Mouse (Mus musculus) liver, embryonic 12.5 days (tissue): ENCODE results near the gene Coil. TPM values are rescaled to one million over a fixed set of nuclear protein-coding genes. Genes with fewer than 3 reads are reported as not detected.

Source experiments
- ATAC-seq: fragments of 200-750 bp; cut with Nextera tagmentation; 2 replicates; pipeline ENCODE4 v1.8.0; 2017; ENCODE audit warnings: moderate number of reproducible peaks, mild to moderate bottlenecking, moderate library complexity
- H3K27ac ChIP-seq: fragments of 300-500 bp; sonication (generic); 2 replicates; pipeline ENCODE4 v1.5.1; 2016; ENCODE audit warnings: mild to moderate bottlenecking
- H3K27me3 ChIP-seq: fragments of 300-500 bp; sonication (generic); replicated peaks from 2 replicates; pipeline ENCODE4 v1.6.1; 2016; ENCODE audit warnings: mild to moderate bottlenecking, moderate library complexity
- H3K36me3 ChIP-seq: fragments of 300-500 bp; sonication (generic); 2 replicates; pipeline ENCODE4 v1.6.1; 2016; ENCODE audit warnings: mild to moderate bottlenecking, moderate library complexity
- H3K4me1 ChIP-seq: fragments of 300-500 bp; sonication (generic); 2 replicates; pipeline ENCODE4 v1.6.1; 2016
- H3K4me2 ChIP-seq: fragments of 300-500 bp; sonication (generic); 2 replicates; pipeline ENCODE4 v1.6.1; 2016; ENCODE audit warnings: mild to moderate bottlenecking, moderate library complexity
- H3K4me3 ChIP-seq: fragments of 300-500 bp; sonication (generic); 2 replicates; pipeline ENCODE4 v1.5.1; 2016; ENCODE audit warnings: mild to moderate bottlenecking, moderate library complexity
- H3K9ac ChIP-seq: fragments of 300-500 bp; sonication (generic); 2 replicates; pipeline ENCODE4 v1.6.1; 2016; ENCODE audit warnings: mild to moderate bottlenecking, moderate library complexity
- H3K9me3 ChIP-seq: fragments of 300-500 bp; sonication (generic); replicated peaks from 2 replicates; pipeline ENCODE4 v1.6.1; 2016; ENCODE audit warnings: mild to moderate bottlenecking, moderate library complexity
- WGBS: fragments of 180-500 bp; shearing (Covaris S2); methylation state at CpG from one replicate; pipeline ENCODE4 v1.1.7; 2016; ENCODE audit not compliant: insufficient replicate concordance; 5-methylcytosine and 5-hydroxymethylcytosine counted together
- polyA plus RNA-seq: library from polyadenylated mRNA; unstranded; fragments of >200 nt; fragmentation: Nextera tagmentation; extraction: Ambion mirVana; gene quantifications from 2 replicates; pipeline ENCODE4 v1.2.1, GENCODE M21; 2016

Coil gene
- polyA plus RNA-seq = 9.3 and 9.7 TPM in 2 replicates

DNA sequence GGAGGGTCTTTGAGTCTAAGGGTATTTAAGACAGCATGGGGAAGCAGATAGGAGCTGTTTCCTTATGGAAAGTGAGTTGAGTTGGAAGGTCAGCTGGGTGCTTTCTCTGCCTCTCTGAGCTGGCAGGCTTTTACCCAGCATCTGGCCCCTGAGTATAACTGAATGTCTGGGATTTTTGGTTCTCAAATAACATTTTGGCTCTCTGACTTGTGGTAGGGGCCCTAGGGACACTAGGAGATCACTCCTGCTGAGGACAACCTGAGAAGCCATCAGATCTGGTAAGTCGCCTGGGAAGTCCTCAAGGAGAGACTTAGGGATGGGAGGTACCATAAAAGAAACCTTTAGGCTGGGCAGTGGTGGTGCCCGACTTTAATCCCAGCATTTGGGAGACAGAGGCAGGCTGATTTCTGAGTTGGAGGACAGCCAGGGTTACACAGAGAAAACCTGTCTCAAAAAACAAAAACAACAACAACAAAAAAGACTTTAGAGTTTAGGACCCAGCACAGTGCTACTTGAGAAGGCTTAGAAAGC, at the start of gene Coil:
TSS of gene Coil (plus strand) at position 51 of the 531 bp plus-strand sequence.
- Histone ChIP-seq H3K9me3 (no peaks in the 10 kb centered on the region), H3K4me1 (peaks cover 10% of the 10 kb centered on the region), H3K9ac (no peak within 1 kb of the TSS), H3K4me2 (no peak within 1 kb of the TSS), H3K4me3 (no peak within 1 kb of the TSS), H3K27me3 (no peaks in the 10 kb centered on the region), H3K36me3 (no peaks in the 10 kb centered on the region), H3K27ac (no peak within 1 kb of the TSS)
- ATAC-seq = no peak
- WGBS = 22% methylated on average over 2 of the region's 2 CpGs

DNA sequence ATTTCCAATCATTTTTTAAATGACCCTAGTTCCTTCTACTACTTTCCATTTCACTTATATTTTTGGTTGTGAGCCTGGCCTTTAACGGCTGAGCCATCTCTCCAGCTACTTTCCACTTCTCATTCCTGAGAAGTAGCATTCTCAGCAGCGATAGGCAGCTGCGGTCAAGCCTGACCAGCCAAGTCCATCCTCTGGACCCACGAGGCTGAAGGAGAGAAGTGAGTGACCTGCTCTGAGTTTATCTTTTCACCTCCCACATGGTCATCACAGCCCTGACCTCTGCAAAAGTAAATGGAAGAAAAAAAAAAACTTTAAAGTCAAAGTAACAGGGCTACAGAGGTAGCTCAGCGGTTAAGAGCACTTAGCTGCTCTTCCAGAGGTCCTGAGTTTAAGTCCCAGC, 43.5 kb upstream of the Coil start:
- Histone ChIP-seq H3K9me3 (no peaks in the 10 kb centered on the region), H3K4me3 (no peak overlapping the region), H3K27me3 (no peaks in the 10 kb centered on the region), H3K27ac (no peak overlapping the region), H3K4me2 (no peak overlapping the region), H3K36me3 (peaks cover 18% of the 10 kb centered on the region), H3K4me1 (no peaks in the 10 kb centered on the region), H3K9ac (no peak overlapping the region)
- no peak for ATAC-seq
- 63% methylated on average over 5 of the region's 5 CpGs for WGBS

DNA sequence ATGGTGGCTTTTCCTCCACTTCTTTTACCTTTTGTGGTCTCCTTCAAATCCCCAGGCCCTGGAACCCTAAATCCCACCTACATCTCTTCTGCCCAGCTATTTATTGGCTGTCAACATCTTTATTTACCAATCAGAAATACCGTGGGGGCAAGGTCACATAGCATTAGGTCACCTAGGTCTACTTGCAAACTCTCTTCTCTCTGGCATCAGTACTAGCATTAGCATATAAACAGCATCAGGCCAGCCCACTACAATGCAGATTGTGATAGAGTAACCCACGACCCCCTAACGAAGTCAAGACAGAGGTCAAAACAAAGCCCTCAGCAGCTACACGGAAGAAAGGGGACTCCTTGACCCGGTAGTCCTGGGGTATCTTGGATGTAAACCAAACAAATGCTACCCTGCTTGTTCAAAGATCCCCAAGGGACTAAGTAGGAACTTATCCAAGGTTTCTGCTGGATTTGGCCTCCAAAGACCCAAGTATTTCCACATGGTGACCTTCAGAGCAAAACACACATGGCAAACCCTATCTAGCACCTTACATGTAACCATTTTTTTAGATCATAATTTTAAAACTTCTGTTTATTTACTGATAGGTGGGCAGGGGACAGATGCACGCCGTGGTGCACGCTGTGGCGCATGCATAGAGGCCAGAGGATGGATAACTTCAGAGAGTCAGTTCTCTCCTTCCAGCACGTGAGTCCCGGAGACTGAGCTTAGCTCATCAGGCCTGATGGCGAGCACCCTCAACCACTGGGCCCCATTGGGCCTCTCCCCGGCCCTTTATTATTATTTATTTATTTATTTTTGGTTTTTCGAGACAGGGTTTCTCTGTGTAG, 38.1 kb upstream of the Coil start:
- Histone ChIP-seq H3K9ac (no peak overlapping the region), H3K27me3 (no peaks in the 10 kb centered on the region), H3K4me2 (no peak overlapping the region), H3K4me1 (no peaks in the 10 kb centered on the region), H3K27ac (no peak overlapping the region), H3K36me3 (peaks cover 18% of the 10 kb centered on the region), H3K4me3 (no peak overlapping the region), H3K9me3 (no peaks in the 10 kb centered on the region)
- no peak for ATAC-seq
- WGBS = 73% methylated on average over 14 of the region's 14 CpGs

DNA sequence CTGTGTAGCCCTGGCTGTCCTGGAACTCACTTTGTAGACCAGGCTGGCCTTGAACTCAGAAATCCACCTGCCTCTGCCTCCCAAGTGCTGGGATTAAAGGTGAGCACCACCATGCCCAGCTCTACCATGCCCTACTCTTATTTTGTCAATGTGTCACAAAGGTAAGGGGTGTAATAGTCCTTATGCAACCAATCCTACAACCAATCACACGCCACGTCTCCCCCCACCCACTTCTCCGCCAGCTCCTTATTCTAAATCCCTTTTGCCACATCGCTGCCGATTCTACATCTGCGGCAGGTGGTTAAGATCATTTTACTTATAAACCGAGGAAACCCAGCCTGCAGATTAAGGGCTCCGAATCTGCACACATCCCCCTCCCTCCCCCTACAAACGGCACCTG, 37.0 kb upstream of the Coil start:
- peaks cover 18% of the 10 kb centered on the region for H3K36me3 ChIP-seq
- 82% methylated on average over 9 of the region's 9 CpGs for WGBS
- H3K27ac ChIP-seq = no peak overlapping the region
- H3K9me3 ChIP-seq = no peaks in the 10 kb centered on the region
- H3K27me3 ChIP-seq = no peaks in the 10 kb centered on the region
- no peak for ATAC-seq
- no peak overlapping the region for H3K4me3 ChIP-seq
- no peaks in the 10 kb centered on the region for H3K4me1 ChIP-seq
- H3K9ac ChIP-seq = no peak overlapping the region
- no peak overlapping the region for H3K4me2 ChIP-seq

DNA sequence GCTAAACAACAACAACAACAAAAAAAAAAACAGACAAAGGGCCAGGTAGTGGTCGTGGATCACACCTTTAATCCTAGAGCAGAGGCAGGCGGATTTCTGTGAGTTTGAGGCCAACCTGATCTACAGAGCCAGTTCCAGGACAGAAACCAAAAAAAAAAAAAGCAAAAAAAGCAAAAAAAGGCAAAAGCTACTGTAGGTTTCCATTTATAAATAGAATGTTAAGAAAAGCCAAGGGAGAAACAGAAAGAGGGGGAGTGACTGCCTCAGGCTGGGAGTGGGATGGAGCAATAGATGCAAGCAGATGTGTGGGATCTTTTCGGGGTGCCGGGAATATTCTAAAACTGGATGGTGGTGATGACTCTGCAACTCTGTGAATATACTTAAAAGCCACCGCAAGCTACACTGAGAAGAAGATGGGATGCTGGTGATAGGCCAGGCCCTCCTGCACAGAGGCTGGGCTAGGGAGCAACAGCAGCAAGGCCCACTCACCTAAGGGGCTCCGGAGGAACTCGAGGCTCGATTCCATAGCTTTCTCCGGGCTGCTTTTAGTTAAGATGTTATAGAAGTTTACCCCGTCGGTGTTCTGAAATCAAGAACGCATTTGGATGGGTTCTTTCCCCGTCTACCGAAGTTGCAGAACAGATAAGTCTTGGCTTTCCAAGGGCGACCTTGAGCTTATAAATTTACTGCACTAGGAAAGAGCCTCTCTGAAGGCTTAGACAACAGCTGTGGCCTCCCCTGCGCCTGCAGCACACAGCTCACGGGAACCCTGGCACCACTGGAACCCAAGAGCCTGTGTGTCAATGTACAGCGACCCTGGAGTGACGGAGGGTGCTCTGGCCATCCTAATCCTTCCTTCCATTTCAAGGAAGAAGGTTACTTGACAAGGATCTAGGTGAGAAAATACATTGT, 35.7 kb upstream of the Coil start:
- no peaks in the 10 kb centered on the region for H3K9me3 ChIP-seq
- 80% methylated on average over 19 of the region's 19 CpGs for WGBS
- H3K4me3 ChIP-seq = no peak overlapping the region
- H3K36me3 ChIP-seq = peaks cover 18% of the 10 kb centered on the region
- no peak overlapping the region for H3K9ac ChIP-seq
- no peaks in the 10 kb centered on the region for H3K27me3 ChIP-seq
- no peaks in the 10 kb centered on the region for H3K4me1 ChIP-seq
- no peak for ATAC-seq
- H3K27ac ChIP-seq = no peak overlapping the region
- no peak overlapping the region for H3K4me2 ChIP-seq

DNA sequence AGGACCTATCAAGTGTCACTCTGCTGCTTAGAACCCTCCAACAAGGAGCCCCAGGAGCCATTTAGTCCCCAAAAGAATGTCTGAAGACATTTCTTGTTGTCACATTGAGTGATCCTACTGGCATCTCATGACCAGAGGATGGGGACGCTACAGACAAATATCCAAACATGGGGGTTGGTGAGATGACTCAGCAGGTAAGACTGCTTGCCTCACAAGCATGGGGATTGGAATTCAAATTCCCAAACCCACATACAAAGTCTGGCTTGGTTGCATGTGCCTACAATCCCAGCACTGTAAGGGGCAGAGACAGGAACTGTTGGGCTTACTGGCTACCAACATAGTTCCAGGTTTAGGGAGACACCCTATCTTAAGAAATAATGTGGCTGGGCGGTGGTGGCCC, 32.2 kb upstream of the Coil start:
- Histone ChIP-seq H3K4me2 (no peak overlapping the region), H3K9me3 (no peaks in the 10 kb centered on the region), H3K27me3 (no peaks in the 10 kb centered on the region), H3K36me3 (peaks cover 9% of the 10 kb centered on the region), H3K27ac (no peak overlapping the region), H3K4me1 (no peaks in the 10 kb centered on the region), H3K9ac (no peak overlapping the region), H3K4me3 (no peak overlapping the region)
- ATAC-seq = no peak
- 73% methylated on average over 2 of the region's 2 CpGs for WGBS

DNA sequence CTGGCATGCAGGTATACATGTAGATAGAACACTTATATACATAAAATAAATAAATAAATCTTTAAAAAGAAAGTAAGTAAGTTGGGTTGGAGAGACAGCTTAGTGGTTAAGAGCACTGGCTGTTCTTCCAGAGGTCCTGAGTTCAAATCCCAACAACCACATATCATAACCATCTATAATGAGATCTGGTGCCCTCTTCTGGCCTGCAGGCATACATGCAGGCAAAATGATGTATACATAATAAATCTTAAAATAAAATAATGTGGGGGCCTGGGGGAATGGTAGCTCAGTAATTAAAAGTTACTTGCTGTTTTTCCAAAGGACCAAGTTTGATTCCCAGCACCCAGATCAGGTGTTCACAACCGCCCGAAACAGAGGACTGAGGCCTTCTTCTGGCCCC, 31.3 kb upstream of the Coil start:
- 70% methylated on average over 2 of the region's 2 CpGs for whole genome bisulfite sequencing
- Histone ChIP-seq H3K36me3 (peaks cover 8% of the 10 kb centered on the region), H3K4me3 (no peak overlapping the region), H3K9ac (no peak overlapping the region), H3K27me3 (no peaks in the 10 kb centered on the region), H3K27ac (no peak overlapping the region), H3K4me1 (no peaks in the 10 kb centered on the region), H3K4me2 (no peak overlapping the region), H3K9me3 (no peaks in the 10 kb centered on the region)
- ATAC-seq = no peak

DNA sequence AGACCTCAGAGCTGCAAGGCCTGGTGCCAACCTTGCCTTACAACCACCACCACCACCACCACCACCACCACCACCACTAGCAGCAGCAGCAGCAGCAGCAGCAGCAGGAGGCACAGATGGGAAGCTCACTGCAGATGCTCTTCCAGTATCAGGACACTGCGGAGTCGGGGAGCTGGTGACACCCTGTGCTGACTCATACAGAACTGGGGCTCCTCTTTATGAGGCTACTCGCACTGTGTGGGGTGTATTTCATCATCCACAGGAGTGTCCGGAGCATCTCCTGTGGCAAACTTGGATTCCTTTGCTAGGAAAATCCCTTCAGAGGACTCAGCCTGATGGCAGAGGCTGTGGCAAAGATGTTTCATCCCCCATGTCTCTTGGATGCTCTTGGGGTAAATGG, 30.4 kb upstream of the Coil start:
- H3K36me3 ChIP-seq = peaks cover 13% of the 10 kb centered on the region
- H3K9me3 ChIP-seq = no peaks in the 10 kb centered on the region
- WGBS = 64% methylated on average over 4 of the region's 4 CpGs
- H3K4me2 ChIP-seq = no peak overlapping the region
- H3K4me3 ChIP-seq = no peak overlapping the region
- H3K9ac ChIP-seq = no peak overlapping the region
- no peaks in the 10 kb centered on the region for H3K27me3 ChIP-seq
- no peak overlapping the region for H3K27ac ChIP-seq
- no peaks in the 10 kb centered on the region for H3K4me1 ChIP-seq
- ATAC-seq = no peak

DNA sequence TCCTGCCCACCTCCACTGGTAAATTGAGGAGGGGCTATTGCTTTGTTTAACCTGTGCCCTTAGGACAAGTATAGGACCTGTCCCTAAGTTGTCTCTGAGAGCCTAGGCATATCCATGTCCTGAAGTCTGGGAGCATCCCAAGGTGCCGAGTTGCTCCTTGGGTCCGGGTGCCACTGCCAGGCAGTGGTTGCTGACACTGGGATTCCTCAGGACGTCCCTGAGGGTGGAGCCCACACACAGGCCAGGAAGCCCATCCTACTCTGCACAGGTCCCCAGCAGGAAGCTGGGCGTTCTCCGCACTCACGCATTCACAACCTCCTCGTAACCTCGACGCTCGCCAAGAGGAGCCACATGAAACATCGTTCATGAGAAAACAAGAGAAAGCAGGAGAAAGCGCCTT, 28.6 kb upstream of the Coil start:
- Histone ChIP-seq H3K4me3 (no peak overlapping the region), H3K27me3 (no peaks in the 10 kb centered on the region), H3K4me2 (no peak overlapping the region), H3K9ac (no peak overlapping the region), H3K9me3 (no peaks in the 10 kb centered on the region), H3K36me3 (peaks cover 13% of the 10 kb centered on the region), H3K4me1 (no peaks in the 10 kb centered on the region; the same call in 1 of the 2 replicates), H3K27ac (no peak overlapping the region)
- no peak for ATAC-seq
- 66% methylated on average over 12 of the region's 12 CpGs for WGBS

DNA sequence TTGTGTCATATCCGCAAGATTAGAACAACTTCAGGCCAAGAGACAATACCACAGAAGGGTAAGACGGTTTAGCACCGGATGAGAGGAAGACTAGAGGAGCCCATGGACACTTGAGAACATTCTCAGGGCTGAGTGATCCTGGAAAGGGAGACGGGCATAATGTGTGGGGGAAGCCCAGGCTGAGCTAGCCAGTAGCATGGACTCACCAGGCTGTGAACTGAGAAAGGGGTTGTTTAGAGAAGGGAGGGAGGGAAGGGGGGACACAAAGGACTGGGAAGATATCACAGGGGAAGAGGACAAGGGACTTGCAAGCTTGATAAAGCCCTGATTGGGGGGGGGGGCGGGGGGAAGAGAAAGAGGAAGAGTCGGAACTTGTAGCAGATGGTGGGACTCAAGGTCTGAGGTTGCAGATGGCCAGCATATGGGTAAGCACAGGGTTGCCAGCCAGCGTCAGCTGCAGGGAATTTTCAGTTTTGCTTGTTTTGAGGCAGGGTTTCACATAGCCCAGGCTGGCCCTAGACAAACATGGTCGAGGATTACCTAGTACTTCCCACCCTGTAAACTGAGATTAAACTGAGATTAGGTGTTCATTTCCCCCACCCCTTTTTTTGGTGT, 24.0 kb upstream of the Coil start:
- 30% methylated on average over 7 of the region's 8 CpGs for WGBS
- Histone ChIP-seq H3K9me3 (no peaks in the 10 kb centered on the region), H3K27ac (no peak overlapping the region)

DNA sequence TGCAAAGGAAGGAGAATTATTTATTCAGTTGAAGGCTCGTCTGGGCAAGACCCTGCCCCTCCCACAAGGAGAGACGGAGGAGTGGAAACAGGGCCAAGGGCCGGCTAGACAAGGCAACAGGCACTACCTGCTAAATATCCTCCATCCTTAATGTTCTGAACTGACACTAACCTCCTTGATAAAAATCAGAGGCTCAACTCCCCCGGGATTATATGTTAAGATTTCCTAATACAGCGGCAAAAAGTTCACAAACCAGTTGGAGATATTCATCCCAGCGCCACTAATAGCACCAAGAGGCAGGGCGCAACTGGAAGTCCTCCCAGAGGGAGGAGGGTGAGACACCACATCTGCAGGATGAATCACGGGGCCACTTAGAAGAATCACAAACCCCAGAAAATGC, 21.2 kb upstream of the Coil start:
- no peak for ATAC-seq
- no peak overlapping the region for H3K27ac ChIP-seq
- H3K4me3 ChIP-seq = no peak overlapping the region
- H3K4me2 ChIP-seq = no peak overlapping the region
- H3K9ac ChIP-seq = no peak overlapping the region
- H3K36me3 ChIP-seq = peaks cover 15% of the 10 kb centered on the region
- H3K4me1 ChIP-seq = peaks cover 24% of the 10 kb centered on the region
- H3K9me3 ChIP-seq = no peaks in the 10 kb centered on the region
- H3K27me3 ChIP-seq = peaks cover 4% of the 10 kb centered on the region; the same call in 1 of the 2 replicates
- 69% methylated on average over 8 of the region's 8 CpGs for WGBS

More for the DNA sequence above, 24.0 kb upstream of the Coil start:
- no peak for ATAC-seq
- H3K4me2 ChIP-seq = no peak overlapping the region
- no peak overlapping the region for H3K9ac ChIP-seq
- peaks cover 4% of the 10 kb centered on the region; the same call in 1 of the 2 replicates for H3K27me3 ChIP-seq
- no peak overlapping the region for H3K4me3 ChIP-seq
- peaks cover 14% of the 10 kb centered on the region for H3K36me3 ChIP-seq
- H3K4me1 ChIP-seq = peaks cover 14% of the 10 kb centered on the region
